ENCODE assay signal across 36 mouse cellular contexts in the genomic region with DNA sequence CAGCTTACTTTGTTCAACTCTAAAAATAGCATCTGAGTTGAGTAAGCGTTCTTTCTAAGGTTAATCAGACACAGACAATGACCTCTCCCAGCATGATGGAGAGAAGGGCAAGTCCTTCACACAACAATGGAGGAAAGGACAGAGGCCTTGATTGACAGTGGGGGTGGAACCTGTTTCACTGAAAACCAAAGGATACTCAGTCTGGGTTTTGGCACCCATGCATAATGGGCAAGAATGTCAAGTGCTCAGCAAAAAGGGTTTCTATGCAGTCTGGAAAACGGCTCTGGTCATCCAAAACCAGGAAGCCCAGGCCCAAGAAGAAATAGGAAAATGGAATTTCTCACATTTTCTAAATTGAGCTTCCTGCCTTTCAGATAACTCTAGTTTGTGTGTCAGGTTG. TPM values are rescaled to one million over a fixed set of nuclear protein-coding genes. Genes with fewer than 3 reads are reported as not detected.
DNase-seq lines count a peak whose midpoint lies in the region; ATAC-seq and TF ChIP-seq lines count a peak whose summit lies in the region.
"Had no signal": no experiment of that assay in that cellular context is flagged by ENCODE, and none has a peak within 500 bp of the region (broad histone marks: within the 10 kb centered on the region; RNA-seq: fewer than 3 reads in every experiment).

No protein-coding gene starts in this region.

- peaks cover 2% of the 10 kb centered on the region for H3K4me1 ChIP-seq in heart, adult 2 months (ENCODE audit: control insufficient read depth, insufficient read depth, low read length)
- peaks cover 21% of the 10 kb centered on the region for H3K4me1 ChIP-seq in heart, embryonic 12.5 days (replicated peaks)
- H3K4me1 ChIP-seq in kidney, embryonic 15.5 days: no peaks in the 10 kb centered on the region
- H3K4me1 ChIP-seq: embryonic facial prominence, embryonic 13.5 days; midbrain, embryonic 13.5 days had no signal

- 44% methylated on average over 2 of the region's 2 CpGs for WGBS in heart, adult 2 months
- WGBS in heart, embryonic 12.5 days: 44% methylated on average over 2 of the region's 2 CpGs
- 47% methylated on average over 2 of the region's 2 CpGs for WGBS in kidney, embryonic 15.5 days

- no peaks in the 10 kb centered on the region for H3K79me2 ChIP-seq in heart, adult 2 months (replicated peaks; ENCODE audit: control insufficient read depth, insufficient read depth, low read length)

- no peak for TF ChIP-seq EP300 in heart, adult 2 months (IDR thresholded peaks at IDR 0.05; ENCODE audit: insufficient read depth, low read depth, low read length)

- H3K9ac ChIP-seq in heart, adult 2 months (ENCODE audit: low read depth, low read length): no peak overlapping the region
- H3K9ac ChIP-seq in heart, embryonic 12.5 days: no peak overlapping the region
- H3K9ac ChIP-seq in kidney, embryonic 15.5 days: no peak overlapping the region
- H3K9ac ChIP-seq: embryonic facial prominence, embryonic 13.5 days; forebrain, embryonic 12.5 days; heart, embryonic 15.5 days; liver, embryonic 13.5 days; midbrain, embryonic 13.5 days had no signal

- no peak overlapping the region for H3K4me2 ChIP-seq in heart, embryonic 12.5 days
- no peak overlapping the region for H3K4me2 ChIP-seq in kidney, embryonic 15.5 days
- H3K4me2 ChIP-seq: embryonic facial prominence, embryonic 13.5 days; forebrain, embryonic 12.5 days; heart, embryonic 15.5 days; liver, embryonic 13.5 days; midbrain, embryonic 13.5 days had no signal

- DNase-seq in heart, adult 2 months: no peak
- peak; percentile 66 for DNase-seq in kidney, adult 9 months
- DNase-seq in R1 (ENCODE audit: low read depth, low spot score): peak; percentile 59
- peak; percentile 27 for DNase-seq in embryo, embryonic 11 days
- no peak for DNase-seq in c-Kit-positive CD71-positive TER-119-positive erythroid progenitor cells, embryonic 14.5 days (ENCODE audit: low spot score)
- DNase-seq: cerebellum, adult 11 months; cerebellum, adult 9-11 months; gastrocnemius, postnatal 36 days; heart, postnatal 36 days; layer of hippocampus, adult 9-11 months; liver, embryonic 13.5 days; lung, adult 2 months; lung, postnatal 14 days; retina, postnatal 1 day; right cerebral cortex, postnatal 25 days; spleen, adult 18-20 months; thymus, postnatal 14 days had no signal

- TF ChIP-seq POLR2A in heart, adult 2 months (IDR thresholded peaks at IDR 0.05; ENCODE audit: insufficient read depth, low read depth, low read length): no peak

- H3K4me3 ChIP-seq in heart, adult 2 months: no peak overlapping the region
- H3K4me3 ChIP-seq in heart, embryonic 12.5 days: no peak overlapping the region
- no peak overlapping the region for H3K4me3 ChIP-seq in kidney, embryonic 15.5 days (replicated peaks)
- H3K4me3 ChIP-seq: embryonic facial prominence, embryonic 13.5 days; erythroblast, embryonic 14.5 days; forebrain, embryonic 12.5 days; heart, embryonic 15.5 days; left cerebral cortex, adult 2 months; liver, embryonic 13.5 days; midbrain, embryonic 13.5 days had no signal

- no peak for ATAC-seq in heart, embryonic 12.5 days (ENCODE audit: insufficient number of reproducible peaks, low FRiP score)
- ATAC-seq in kidney, embryonic 15.5 days (replicated peaks; ENCODE audit: low FRiP score): no peak
- ATAC-seq in frontal cortex, adult (ENCODE audit: low TSS enrichment): no peak
- ATAC-seq: hindbrain, postnatal 0 days; intestine, embryonic 16.5 days; midbrain, embryonic 13.5 days had no signal

- intact Hi-C loops in heart, adult 2 months (cut with DNase I): no loop called here

- no peaks in the 10 kb centered on the region for H3K9me3 ChIP-seq in heart, embryonic 12.5 days (replicated peaks)
- H3K9me3 ChIP-seq in kidney, embryonic 15.5 days (replicated peaks): no peaks in the 10 kb centered on the region
- H3K9me3 ChIP-seq: embryonic facial prominence, embryonic 13.5 days; forebrain, embryonic 12.5 days; G1E; heart, embryonic 15.5 days; liver, embryonic 13.5 days; midbrain, embryonic 13.5 days had no signal

- H3K27ac ChIP-seq in heart, adult 2 months: 0 out of 2 replicates have a peak overlapping the region, but pooled peaks have one; percentile 31
- no peak overlapping the region for H3K27ac ChIP-seq in heart, embryonic 12.5 days (ENCODE audit: poor library complexity, severe bottlenecking)
- H3K27ac ChIP-seq in kidney, embryonic 15.5 days: no peak overlapping the region
- H3K27ac ChIP-seq: embryonic facial prominence, embryonic 13.5 days; forebrain, embryonic 12.5 days; heart, embryonic 15.5 days; hindbrain, postnatal 0 days; left cerebral cortex, adult 2 months; liver, embryonic 13.5 days; midbrain, embryonic 13.5 days had no signal

- H3K27me3 ChIP-seq in heart, adult 2 months (ENCODE audit: control insufficient read depth, insufficient read depth, low read length): no peaks in the 10 kb centered on the region
- no peaks in the 10 kb centered on the region for H3K27me3 ChIP-seq in heart, embryonic 12.5 days (replicated peaks)
- H3K27me3 ChIP-seq in kidney, embryonic 15.5 days: no peaks in the 10 kb centered on the region
- H3K27me3 ChIP-seq: embryonic facial prominence, embryonic 13.5 days; forebrain, embryonic 12.5 days; heart, embryonic 15.5 days; liver, embryonic 13.5 days; midbrain, embryonic 13.5 days had no signal

- peaks cover 8% of the 10 kb centered on the region; the same call in 1 of the 2 replicates for H3K36me3 ChIP-seq in heart, adult 2 months (ENCODE audit: control insufficient read depth, insufficient read depth, low read length)
- no peaks in the 10 kb centered on the region for H3K36me3 ChIP-seq in heart, embryonic 12.5 days
- no peaks in the 10 kb centered on the region for H3K36me3 ChIP-seq in kidney, embryonic 15.5 days
- H3K36me3 ChIP-seq: embryonic facial prominence, embryonic 13.5 days; forebrain, embryonic 12.5 days; G1E; heart, embryonic 15.5 days; liver, embryonic 13.5 days; midbrain, embryonic 13.5 days had no signal

- TF ChIP-seq CTCF in heart, adult 2 months (IDR thresholded peaks at IDR 0.05): no peak

RNA-seq across cellular contexts. Expression of a gene that starts 16.4 kb away (rescaled TPM):
- total RNA-seq in heart, adult 2 months (2021): 10 to 100 TPM; 13.3 to 15.6 TPM
- polyA plus RNA-seq in heart, adult 2 months (2012; rRNA removed): 10.0 and 17.9 TPM in 2 replicates
- 12.3 and 12.5 TPM in 2 replicates for polyA plus RNA-seq in heart, embryonic 12.5 days (2016; fragmentation: Nextera tagmentation; extraction: Ambion mirVana)
- 7.6 and 8.0 TPM in 2 replicates for polyA plus RNA-seq in kidney, embryonic 15.5 days (2015; fragmentation: Nextera tagmentation; extraction: Ambion mirVana)

RNA-seq across cellular contexts. Expression of a gene that starts 33.8 kb away (rescaled TPM):
- total RNA-seq in heart, adult 2 months (2021): not detected
- not detected in 2 replicates for polyA plus RNA-seq in heart, adult 2 months (2012; rRNA removed)
- not detected in 2 replicates for polyA plus RNA-seq in heart, embryonic 12.5 days (2016; fragmentation: Nextera tagmentation; extraction: Ambion mirVana)
- not detected in 2 replicates for polyA plus RNA-seq in kidney, embryonic 15.5 days (2015; fragmentation: Nextera tagmentation; extraction: Ambion mirVana)
- total RNA-seq: common myeloid progenitor, adult 5-6 weeks; gastrocnemius, adult 18-20 months; gastrocnemius, postnatal 36 days; heart, adult 8-10 months; heart, postnatal 36 days; hindbrain, postnatal 0 days; left cerebral cortex, adult 2 months; left cerebral cortex, postnatal 36 days; megakaryocyte progenitor cell, adult 5-6 weeks had no signal
- polyA plus RNA-seq: embryonic facial prominence, embryonic 13.5 days; erythroblast, embryonic 14.5 days; forebrain, embryonic 12.5 days; G1E; heart, embryonic 15.5 days; intestine, embryonic 16.5 days; limb, embryonic 14.5 days; liver, embryonic 13.5 days; neural tube, embryonic 11.5 days had no signal

Comparison
In these comparisons a context has a peak if more than half of its experiments do, and no peak if none do; other contexts are left out.
1. DNase-seq: peak in kidney, adult 9 months (single experiment), R1 (single experiment) and embryo, embryonic 11 days (single experiment); none in heart, adult 2 months (0 of 2) and c-Kit-positive CD71-positive TER-119-positive erythroid progenitor cells, embryonic 14.5 days (single experiment).